Mouse (Mus musculus): ENCODE measurements around the gene Hace1.

Gene Hace1

GRCm38 (mm10) chr10:45706849-45707248 lies 129.2 kb downstream of the Hace1 start:
- DNase-seq (ENCODE audit: low spot score in 2 of 2), result no peak

- DNase-seq (ENCODE audit: low spot score in 2 of 2), result no peak
Observed at GRCm38 (mm10) chr10:45710848-45711247, 133.2 kb downstream of the Hace1 start.

DNA sequence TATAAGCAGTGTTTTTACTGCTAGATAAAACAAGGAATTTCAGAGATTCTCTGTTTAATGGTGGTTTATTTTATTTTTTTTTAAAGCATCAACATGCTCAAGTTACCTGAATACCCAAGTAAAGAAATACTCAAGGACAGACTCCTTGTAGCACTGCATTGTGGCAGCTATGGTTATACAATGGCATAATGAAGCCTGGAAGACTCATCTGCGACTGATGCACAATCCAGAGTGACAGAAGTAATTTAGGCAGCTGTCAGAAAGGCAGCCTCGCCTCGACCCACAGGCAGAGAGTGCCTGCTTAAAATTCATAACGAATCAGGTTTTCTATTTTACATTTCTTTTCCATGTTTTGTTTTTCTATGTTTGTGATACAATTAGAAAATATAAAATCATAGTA lies 133.7 kb downstream of the Hace1 start:
- no peak for DNase-seq (ENCODE audit: low spot score in 2 of 2)
